ENCODE assay signal across 19 mouse cellular contexts in genomic region chr2:144949232-144949631, GRCm38 (mm10).
DNase-seq lines count a peak whose midpoint lies in the region; ATAC-seq lines count a peak whose summit lies in the region.
"Had no signal": no experiment of that assay in that cellular context is flagged by ENCODE, and none has a peak within 500 bp of the region (broad histone marks: within the 10 kb centered on the region; RNA-seq: fewer than 3 reads in every experiment).

No protein-coding gene starts in this region.

- no peak overlapping the region for H3K4me2 ChIP-seq in kidney, embryonic 15.5 days
- no peak overlapping the region for H3K4me2 ChIP-seq in stomach, embryonic 15.5 days
- no peak overlapping the region for H3K4me2 ChIP-seq in heart, embryonic 11.5 days
- H3K4me2 ChIP-seq: forebrain, embryonic 12.5 days; heart, embryonic 13.5 days; hindbrain, embryonic 13.5 days had no signal

- no peak overlapping the region for H3K4me3 ChIP-seq in kidney, embryonic 15.5 days (replicated peaks)
- H3K4me3 ChIP-seq in stomach, embryonic 15.5 days (replicated peaks), result no peak overlapping the region
- no peak overlapping the region for H3K4me3 ChIP-seq in heart, embryonic 11.5 days (ENCODE audit: low read depth, low read length)
- H3K4me3 ChIP-seq: forebrain, embryonic 12.5 days; heart, embryonic 13.5 days; hindbrain, embryonic 13.5 days; megakaryocyte, embryonic 14.5 days; myocyte had no signal

- no peaks in the 10 kb centered on the region; the same call in 1 of the 2 replicates for H3K9me3 ChIP-seq in kidney, embryonic 15.5 days (replicated peaks)
- H3K9me3 ChIP-seq in stomach, embryonic 15.5 days, result no peaks in the 10 kb centered on the region
- no peaks in the 10 kb centered on the region for H3K9me3 ChIP-seq in heart, embryonic 11.5 days (replicated peaks; ENCODE audit: control insufficient read depth, low read length)
- H3K9me3 ChIP-seq: forebrain, embryonic 12.5 days; heart, embryonic 13.5 days; hindbrain, embryonic 13.5 days had no signal

- no peaks in the 10 kb centered on the region for H3K36me3 ChIP-seq in kidney, embryonic 15.5 days
- no peaks in the 10 kb centered on the region for H3K36me3 ChIP-seq in stomach, embryonic 15.5 days
- no peaks in the 10 kb centered on the region for H3K36me3 ChIP-seq in heart, embryonic 11.5 days (ENCODE audit: control insufficient read depth, insufficient read depth, low read length)
- H3K36me3 ChIP-seq: forebrain, embryonic 12.5 days; heart, embryonic 13.5 days; hindbrain, embryonic 13.5 days had no signal

- ATAC-seq in kidney, embryonic 15.5 days (replicated peaks; ENCODE audit: low FRiP score), result no peak; the same call in 1 of the 2 replicates
- peak; percentile 63; the same call in 1 of the 2 replicates for ATAC-seq in stomach, embryonic 15.5 days (ENCODE audit: insufficient read depth, low FRiP score, low read depth)
- no peak for ATAC-seq in heart, embryonic 11.5 days (replicated peaks; ENCODE audit: insufficient number of reproducible peaks, low FRiP score, low TSS enrichment)
- ATAC-seq: inflammation-experienced regulatory T-cells, adult 6 months; liver, postnatal 0 days had no signal

- H3K4me1 ChIP-seq in kidney, embryonic 15.5 days, result no peaks in the 10 kb centered on the region
- H3K4me1 ChIP-seq in stomach, embryonic 15.5 days, result no peaks in the 10 kb centered on the region; the same call in 1 of the 2 replicates
- no peaks in the 10 kb centered on the region for H3K4me1 ChIP-seq in heart, embryonic 11.5 days (ENCODE audit: control insufficient read depth, insufficient read depth, low read length)
- H3K4me1 ChIP-seq: forebrain, embryonic 12.5 days; heart, embryonic 13.5 days; hindbrain, embryonic 13.5 days; megakaryocyte, embryonic 14.5 days had no signal

- H3K9ac ChIP-seq in kidney, embryonic 15.5 days, result no peak overlapping the region
- no peak overlapping the region for H3K9ac ChIP-seq in stomach, embryonic 15.5 days
- no peak overlapping the region for H3K9ac ChIP-seq in heart, embryonic 11.5 days (ENCODE audit: low read depth, low read length)
- H3K9ac ChIP-seq: forebrain, embryonic 12.5 days; heart, embryonic 13.5 days; hindbrain, embryonic 13.5 days; liver, postnatal 0 days had no signal

- 15% methylated on average over 2 of the region's 2 CpGs for WGBS in kidney, embryonic 15.5 days
- 36% methylated on average over 2 of the region's 2 CpGs for WGBS in stomach, embryonic 15.5 days
- WGBS in heart, embryonic 11.5 days (ENCODE audit: insufficient replicate concordance), result 55% methylated on average over 2 of the region's 2 CpGs

- no peak overlapping the region for H3K27ac ChIP-seq in kidney, embryonic 15.5 days
- no peak overlapping the region for H3K27ac ChIP-seq in stomach, embryonic 15.5 days
- no peak overlapping the region for H3K27ac ChIP-seq in heart, embryonic 11.5 days (ENCODE audit: low read depth, low read length)
- H3K27ac ChIP-seq: forebrain, embryonic 12.5 days; heart, embryonic 13.5 days; hindbrain, embryonic 13.5 days had no signal

- DNase-seq in kidney, adult 9 months, result peak; percentile 3
- peak; percentile 5 for DNase-seq in ovary, adult 18-20 months (ENCODE audit: low spot score)
- DNase-seq in ovary, postnatal 36 days (ENCODE audit: low spot score), result no peak
- peak; percentile 33 for DNase-seq in adrenal gland, postnatal 14 days
- DNase-seq: cerebellum, adult 18-20 months; liver, postnatal 0 days; lung, postnatal 14 days; midbrain, embryonic 14.5 days; retina, postnatal 1 day; thymus, postnatal 36 days had no signal

- H3K27me3 ChIP-seq in kidney, embryonic 15.5 days, result no peaks in the 10 kb centered on the region
- H3K27me3 ChIP-seq in stomach, embryonic 15.5 days (replicated peaks), result no peaks in the 10 kb centered on the region
- no peaks in the 10 kb centered on the region for H3K27me3 ChIP-seq in heart, embryonic 11.5 days (ENCODE audit: control insufficient read depth, insufficient read depth, low read length)
- H3K27me3 ChIP-seq: forebrain, embryonic 12.5 days; heart, embryonic 13.5 days; hindbrain, embryonic 13.5 days; megakaryocyte, embryonic 14.5 days had no signal
